Mouse (Mus musculus) midbrain, embryonic 14.5 days (tissue): Measurements from ENCODE around the gene Dlg2. TPM values are rescaled to one million over a fixed set of nuclear protein-coding genes. Genes with fewer than 3 reads are reported as not detected.

Experiments used
- ATAC-seq: fragments of 200-750 bp; cut with Nextera tagmentation; 2 replicates; pipeline ENCODE4 v1.8.0; 2017; ENCODE audit warnings: moderate number of reproducible peaks, moderate library complexity; ENCODE audit not compliant: low FRiP score, low TSS enrichment
- DNase-seq: peaks from one replicate; pipeline ENCODE4 v3.0.0-alpha.2; 2015
- H3K27ac ChIP-seq: fragments of 300-500 bp; sonication (generic); replicated peaks from 2 replicates; pipeline ENCODE4 v1.5.1; 2014; ENCODE audit warnings: mild to moderate bottlenecking, low read depth, low read length, moderate library complexity
- H3K27me3 ChIP-seq: fragments of 300-500 bp; sonication (generic); 2 replicates; pipeline ENCODE4 v1.6.1; 2014; ENCODE audit warnings: low read length, control low read depth, mixed read lengths; ENCODE audit not compliant: control insufficient read depth, insufficient read depth
- H3K36me3 ChIP-seq: fragments of 300-500 bp; sonication (generic); 2 replicates; pipeline ENCODE4 v1.6.1; 2014; ENCODE audit warnings: low read length, control low read depth; ENCODE audit not compliant: control insufficient read depth, insufficient read depth
- H3K4me1 ChIP-seq: fragments of 300-500 bp; sonication (generic); 2 replicates; pipeline ENCODE4 v1.6.1; 2014; ENCODE audit warnings: mild to moderate bottlenecking, antibody characterized with exemption, low read length, control low read depth; ENCODE audit not compliant: control insufficient read depth, insufficient read depth
- H3K4me2 ChIP-seq: fragments of 300-500 bp; sonication (generic); 2 replicates; pipeline ENCODE4 v1.6.1; 2014; ENCODE audit warnings: mild to moderate bottlenecking, low read length, moderate library complexity
- H3K4me3 ChIP-seq: fragments of 300-500 bp; sonication (generic); replicated peaks from 2 replicates; pipeline ENCODE4 v1.5.1; 2014; ENCODE audit warnings: low read depth, low read length
- H3K9ac ChIP-seq: fragments of 300-500 bp; sonication (generic); replicated peaks from 2 replicates; pipeline ENCODE4 v1.6.1; 2014; ENCODE audit warnings: mild to moderate bottlenecking, low read length, moderate library complexity
- H3K9me3 ChIP-seq: fragments of 300-500 bp; sonication (generic); 2 replicates; pipeline ENCODE4 v1.6.1; 2016; ENCODE audit warnings: low read length, control low read depth, mixed read lengths; ENCODE audit not compliant: control insufficient read depth
- WGBS: fragments of 180-500 bp; shearing (Covaris S2); extraction: QIAGEN DNeasy Blood & Tissue Kit; methylation state at CpG from one replicate; pipeline ENCODE4 v1.1.7; 2014; 5-methylcytosine and 5-hydroxymethylcytosine counted together
- polyA plus RNA-seq: library from polyadenylated mRNA; unstranded; fragments of >200 nt; fragmentation: Nextera tagmentation; extraction: Ambion mirVana; gene quantifications from 2 replicates; pipeline ENCODE4 v1.2.1, GENCODE M21; 2014

Dlg2 gene
- polyA plus RNA-seq, 1 experiment from 2014 or later = 19.3 TPM

DNA sequence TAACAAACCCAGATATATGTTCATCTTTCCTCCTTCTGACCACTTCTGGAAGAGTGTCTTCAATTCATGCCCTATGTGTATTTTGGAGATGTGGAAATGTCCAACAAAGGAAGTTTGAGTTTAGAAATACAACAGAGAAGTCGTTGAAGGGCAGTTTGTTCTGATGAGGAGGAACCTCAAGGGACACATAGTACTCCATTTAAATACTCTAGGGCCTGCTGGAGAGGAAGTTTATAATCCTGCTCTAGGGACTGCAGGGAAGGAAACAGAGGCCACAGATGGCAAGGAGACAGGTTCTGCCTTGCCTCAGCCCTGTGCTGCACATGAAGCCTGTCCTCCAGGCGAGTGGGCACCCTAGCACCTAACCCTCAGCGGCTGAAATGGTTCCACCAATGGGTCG is 1965.6 kb downstream of the Dlg2 start:
- no peaks in the 10 kb centered on the region for H3K9me3 ChIP-seq
- 84% methylated on average over 4 of the region's 4 CpGs for WGBS
- no peak for ATAC-seq
- H3K27me3 ChIP-seq = no peaks in the 10 kb centered on the region
- H3K36me3 ChIP-seq = no peaks in the 10 kb centered on the region
- H3K4me2 ChIP-seq = no peak overlapping the region
- no peak overlapping the region for H3K27ac ChIP-seq
- H3K4me3 ChIP-seq = no peak overlapping the region
- no peak overlapping the region for H3K9ac ChIP-seq
- DNase-seq = no peak
- H3K4me1 ChIP-seq = no peaks in the 10 kb centered on the region

DNA sequence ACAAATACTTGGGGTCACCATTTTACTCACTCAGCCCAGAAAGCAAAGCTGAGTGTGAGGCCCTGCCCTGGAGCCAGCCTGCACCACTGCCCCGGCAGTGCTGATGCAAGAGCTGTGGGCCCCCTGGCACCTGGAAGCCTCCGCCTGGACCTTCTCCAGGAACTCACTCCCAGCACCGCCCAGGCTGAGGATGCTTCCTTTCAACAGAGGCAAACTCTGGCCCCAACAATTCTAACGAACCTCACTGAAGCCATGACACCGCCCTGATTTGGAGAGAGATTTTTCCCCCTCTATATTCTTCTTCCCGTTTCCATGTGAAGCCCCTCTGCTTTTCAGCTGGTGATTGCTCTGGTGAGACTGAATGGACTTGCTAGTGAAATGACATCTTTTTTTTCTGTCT is 1971.5 kb downstream of the Dlg2 start:
- H3K36me3 ChIP-seq = no peaks in the 10 kb centered on the region
- no peaks in the 10 kb centered on the region for H3K27me3 ChIP-seq
- no peak overlapping the region for H3K4me3 ChIP-seq
- H3K27ac ChIP-seq = no peak overlapping the region
- H3K9me3 ChIP-seq = no peaks in the 10 kb centered on the region
- no peak overlapping the region for H3K9ac ChIP-seq
- H3K4me1 ChIP-seq = no peaks in the 10 kb centered on the region
- DNase-seq (no peak), ATAC-seq (no peak)
- no peak overlapping the region for H3K4me2 ChIP-seq
- WGBS = 85% methylated on average over 6 of the region's 6 CpGs

DNA sequence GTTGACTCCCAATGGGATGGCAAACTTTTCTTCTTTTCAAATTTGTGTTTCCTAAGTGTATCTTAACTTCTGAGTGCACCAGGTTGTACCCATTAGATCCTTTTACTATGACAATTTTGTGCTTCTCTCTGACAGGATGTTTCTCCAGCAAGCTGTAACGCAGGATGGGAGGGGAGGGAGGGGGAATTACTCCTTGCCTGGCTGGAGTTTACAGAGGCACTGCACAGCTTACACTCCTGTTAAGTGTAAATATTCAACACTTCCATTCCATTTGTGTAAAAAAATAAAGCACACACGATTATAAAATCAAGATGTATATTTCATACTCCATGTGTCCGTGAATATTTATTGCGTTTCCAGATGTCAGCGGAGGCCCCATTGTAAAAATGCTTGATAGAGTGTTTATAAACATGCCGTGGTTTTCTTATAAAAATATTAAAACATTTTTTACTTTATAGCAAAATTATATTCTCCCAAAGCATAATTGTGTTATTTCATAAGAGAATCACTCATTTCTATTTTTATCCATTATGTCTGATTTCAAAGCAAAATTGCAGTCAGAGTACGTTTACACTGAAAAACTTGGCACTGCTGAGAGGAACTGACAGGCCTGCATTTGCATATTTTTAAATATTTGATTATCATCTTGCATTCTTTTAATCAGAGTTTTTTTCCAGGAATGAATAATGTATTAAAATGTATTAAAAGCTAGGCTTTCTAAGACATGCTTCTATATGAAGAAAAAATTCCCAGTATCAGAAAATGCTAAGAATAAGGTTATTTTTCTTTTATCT is 1972.5 kb downstream of the Dlg2 start:
- Histone ChIP-seq H3K9ac (no peak overlapping the region), H3K4me3 (no peak overlapping the region), H3K27me3 (no peaks in the 10 kb centered on the region), H3K27ac (no peak overlapping the region), H3K36me3 (no peaks in the 10 kb centered on the region), H3K4me2 (no peak overlapping the region), H3K4me1 (no peaks in the 10 kb centered on the region), H3K9me3 (no peaks in the 10 kb centered on the region)
- DNase-seq (no peak), ATAC-seq (no peak)
- 77% methylated on average over 7 of the region's 7 CpGs for WGBS

DNA sequence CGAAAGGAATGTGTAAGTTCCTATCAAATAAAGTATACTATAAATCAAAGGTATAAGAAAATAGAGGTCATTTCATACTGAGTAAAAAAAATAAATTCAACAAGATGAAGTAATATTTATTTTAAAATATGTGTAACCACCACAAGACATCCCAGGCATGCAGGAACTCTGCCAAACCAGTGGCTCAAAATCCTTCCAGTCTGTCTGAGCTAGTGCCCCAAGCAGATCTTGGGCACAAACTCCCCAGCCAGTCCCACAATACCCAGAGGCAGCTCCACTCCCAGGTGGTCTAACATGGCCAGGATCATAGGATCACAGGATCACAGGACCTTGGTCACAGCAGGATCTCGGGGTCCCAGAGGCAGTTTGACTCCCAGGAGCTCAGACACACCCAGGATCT is 1977.7 kb downstream of the Dlg2 start:
- Histone ChIP-seq H3K4me1 (no peaks in the 10 kb centered on the region), H3K9me3 (no peaks in the 10 kb centered on the region), H3K4me3 (no peak overlapping the region), H3K36me3 (no peaks in the 10 kb centered on the region), H3K9ac (no peak overlapping the region), H3K27ac (no peak overlapping the region), H3K4me2 (no peak overlapping the region), H3K27me3 (no peaks in the 10 kb centered on the region)
- 81% methylated on average over 2 of the region's 2 CpGs for WGBS
- ATAC-seq = no peak
- DNase-seq = no peak

DNA sequence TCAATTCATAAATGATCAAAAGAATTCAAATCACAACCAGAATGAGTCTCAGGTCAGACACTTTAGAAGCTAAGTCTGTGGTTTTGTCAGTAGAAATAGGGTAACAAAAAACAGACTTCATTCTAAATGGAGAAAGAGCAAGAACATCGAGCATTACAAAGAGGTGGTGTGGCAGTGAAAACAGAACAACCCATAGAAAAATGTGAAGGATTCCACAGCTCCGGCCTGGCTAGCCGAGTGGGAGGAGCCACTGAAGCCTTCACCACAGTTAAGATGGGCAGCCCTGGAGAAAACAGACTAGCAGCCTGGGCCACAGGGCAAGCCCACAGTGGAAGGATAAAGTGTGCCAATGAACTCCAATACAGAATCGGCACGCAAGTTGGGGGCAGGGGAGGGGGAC is 1979.5 kb downstream of the Dlg2 start:
- no peak overlapping the region for H3K27ac ChIP-seq

DNA sequence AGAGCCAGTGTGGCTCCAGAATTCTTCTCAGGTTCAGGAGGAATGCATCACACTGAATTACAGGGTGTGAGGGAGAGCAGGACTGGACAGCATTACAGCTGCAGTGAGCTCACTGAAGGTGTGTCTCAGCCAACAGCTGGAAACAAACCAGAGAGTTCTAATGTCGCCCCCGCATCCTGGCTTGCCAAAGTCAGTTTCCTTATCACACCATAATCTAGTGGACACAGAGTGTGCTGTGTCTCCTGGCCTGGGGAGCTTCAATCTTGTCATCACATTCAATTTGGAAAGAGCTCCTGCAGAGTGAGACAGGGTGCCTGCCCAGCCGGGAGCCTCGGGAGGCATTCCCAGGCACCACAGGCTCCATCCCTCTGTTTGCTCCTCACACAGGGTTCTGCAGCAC is 1981.3 kb downstream of the Dlg2 start:
- ATAC-seq = no peak
- no peak for DNase-seq
- no peak overlapping the region for H3K4me2 ChIP-seq
- no peak overlapping the region for H3K27ac ChIP-seq
- no peak overlapping the region for H3K9ac ChIP-seq
- H3K9me3 ChIP-seq = no peaks in the 10 kb centered on the region
- H3K4me1 ChIP-seq = no peaks in the 10 kb centered on the region
- H3K4me3 ChIP-seq = no peak overlapping the region
- 54% methylated on average over 4 of the region's 4 CpGs for WGBS
- no peaks in the 10 kb centered on the region for H3K27me3 ChIP-seq
- no peaks in the 10 kb centered on the region for H3K36me3 ChIP-seq

More for the DNA sequence above, 1979.5 kb downstream of the Dlg2 start:
- Histone ChIP-seq H3K4me3 (no peak overlapping the region), H3K4me1 (no peaks in the 10 kb centered on the region), H3K9me3 (no peaks in the 10 kb centered on the region), H3K36me3 (no peaks in the 10 kb centered on the region), H3K9ac (no peak overlapping the region), H3K27me3 (no peaks in the 10 kb centered on the region), H3K4me2 (no peak overlapping the region)
- DNase-seq = no peak
- WGBS = 59% methylated on average over 5 of the region's 5 CpGs
- ATAC-seq = no peak

DNA sequence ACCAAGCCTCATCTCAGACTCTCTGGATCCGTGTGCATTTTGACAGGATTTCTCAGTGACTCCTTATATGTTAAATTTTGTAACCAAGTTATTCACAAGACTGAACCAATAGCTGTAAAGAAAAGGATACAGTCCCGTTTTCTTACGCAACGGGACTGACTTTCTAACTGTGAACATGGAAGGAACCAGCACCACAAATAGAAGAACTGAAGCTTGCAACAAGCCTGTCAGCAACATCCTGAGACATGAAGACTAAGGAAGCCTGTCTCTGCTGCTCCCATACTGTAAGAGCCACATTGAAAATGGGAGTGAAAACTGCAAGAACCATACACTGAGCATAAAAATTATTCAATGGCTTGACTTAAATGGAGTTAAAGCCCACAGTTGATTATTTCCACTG is 1981.8 kb downstream of the Dlg2 start:
- ATAC-seq = no peak
- H3K27ac ChIP-seq = no peak overlapping the region
- no peaks in the 10 kb centered on the region for H3K36me3 ChIP-seq
- no peaks in the 10 kb centered on the region for H3K27me3 ChIP-seq
- H3K4me1 ChIP-seq = no peaks in the 10 kb centered on the region
- no peak overlapping the region for H3K4me3 ChIP-seq
- no peak for DNase-seq
- H3K4me2 ChIP-seq = no peak overlapping the region
- H3K9me3 ChIP-seq = no peaks in the 10 kb centered on the region
- 86% methylated on average over 4 of the region's 4 CpGs for WGBS
- H3K9ac ChIP-seq = no peak overlapping the region

DNA sequence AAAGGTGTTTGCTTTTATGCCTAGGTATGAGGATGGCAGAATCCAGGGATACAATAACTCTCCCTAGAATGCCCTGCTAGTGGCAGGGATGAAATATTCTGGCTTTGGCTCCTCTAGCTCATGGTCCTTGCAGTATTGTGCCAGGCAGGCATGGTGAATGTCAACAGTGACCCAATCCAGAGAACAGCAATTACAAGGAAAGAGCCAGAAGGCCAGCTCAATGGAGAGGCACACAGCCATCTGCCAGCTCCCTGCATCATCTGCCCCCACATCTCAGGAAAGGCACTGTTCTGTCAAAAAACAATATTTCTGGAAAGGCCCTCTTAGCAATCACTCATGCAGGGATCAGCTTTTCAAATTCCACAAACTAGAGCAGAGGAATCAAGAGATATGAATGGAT is 1984.1 kb downstream of the Dlg2 start:
- ATAC-seq = no peak
- H3K27ac ChIP-seq = no peak overlapping the region

DNA sequence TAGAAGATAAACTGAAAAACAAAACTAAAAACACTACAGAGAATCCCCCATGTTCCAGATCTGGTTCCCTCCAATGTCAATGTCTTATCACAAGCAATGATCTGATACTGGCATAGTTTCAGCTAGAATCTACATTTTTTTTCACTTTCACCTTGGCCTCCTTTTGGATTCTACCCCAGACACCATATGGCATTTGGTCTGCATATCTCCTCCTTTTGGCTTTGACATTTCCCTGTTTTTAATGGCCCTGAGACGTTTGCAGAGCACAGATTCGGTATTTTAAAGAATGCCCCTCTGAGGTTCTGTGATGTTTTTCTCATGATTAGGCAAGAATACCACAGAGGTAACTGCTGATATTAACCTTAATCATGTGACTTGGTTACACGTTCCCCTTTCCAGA is 1984.8 kb downstream of the Dlg2 start:
- WGBS = 86% methylated on average over 3 of the region's 3 CpGs
- Histone ChIP-seq H3K4me3 (no peak overlapping the region), H3K9me3 (no peaks in the 10 kb centered on the region), H3K9ac (no peak overlapping the region), H3K27me3 (no peaks in the 10 kb centered on the region), H3K36me3 (no peaks in the 10 kb centered on the region), H3K27ac (no peak overlapping the region), H3K4me2 (no peak overlapping the region), H3K4me1 (no peaks in the 10 kb centered on the region)
- ATAC-seq = no peak
- no peak for DNase-seq

More for the DNA sequence above, 1984.1 kb downstream of the Dlg2 start:
- DNase-seq = no peak
- Histone ChIP-seq H3K27me3 (no peaks in the 10 kb centered on the region), H3K4me3 (no peak overlapping the region), H3K4me2 (no peak overlapping the region), H3K9me3 (no peaks in the 10 kb centered on the region), H3K36me3 (no peaks in the 10 kb centered on the region), H3K9ac (no peak overlapping the region), H3K4me1 (no peaks in the 10 kb centered on the region)
